Mouse (Mus musculus) megakaryocyte progenitor cell, adult 5-6 weeks (primary cell): ENCODE data around the gene Prr22. TPM values are rescaled to one million over a fixed set of nuclear protein-coding genes. Genes with fewer than 3 reads are reported as not detected.
A peak's percentile ranks its signal among the peaks of the same experiment; 100 is the strongest.

Experiments
- ATAC-seq: replicated peaks from 2 replicates; pipeline ENCODE4 v1.8.0; 2016; ENCODE audit warnings: mild to moderate bottlenecking, moderate TSS enrichment, inconsistent platforms; ENCODE audit not compliant: poor library complexity
- total RNA-seq, 2 experiments: library from RNA; stranded (forward) in 1 of 2; stranded (reverse) in 1 of 2; fragments of 157-497, 149-512 nt in 1 of 2; fragments of 200-1000 nt in 1 of 2; gene quantifications; 2 replicates each; pipeline versions ENCODE4 v1.2.3 to v1.2.4; 2015 to 2017

The Prr22 gene
- total RNA-seq (2015) (2.0 and 3.2 TPM in 2 replicates), total RNA-seq (2017) (0.92 and 1.6 TPM in 2 replicates)

DNA sequence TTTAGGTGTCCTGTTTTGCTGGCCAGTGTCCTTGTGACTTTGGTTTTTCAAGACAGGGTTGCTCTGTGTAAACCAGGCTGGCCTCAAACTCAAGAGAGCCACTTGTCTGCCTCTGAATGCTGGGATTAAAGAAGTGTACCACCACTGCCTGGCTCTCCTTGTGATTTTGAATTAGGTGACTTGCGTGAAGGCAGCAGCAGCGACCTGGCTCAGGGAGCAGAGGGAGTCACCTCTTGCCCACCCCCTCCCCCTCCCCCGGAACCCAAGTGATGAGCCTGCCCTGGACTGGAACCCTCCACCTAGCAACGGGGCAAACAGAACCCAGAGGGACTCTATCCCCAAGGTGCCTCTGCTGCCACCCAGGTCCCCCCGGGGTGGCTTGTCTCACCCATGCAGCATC is at the start of gene Prr22:
Gene Prr22, plus strand, starts transcription at position 301 of the 400 bp plus-strand sequence.
- ATAC-seq = no peak

GRCm38 (mm10) chr17:56722441-56722840 is 47.6 kb upstream of the Prr22 start:
- no peak for ATAC-seq

DNA sequence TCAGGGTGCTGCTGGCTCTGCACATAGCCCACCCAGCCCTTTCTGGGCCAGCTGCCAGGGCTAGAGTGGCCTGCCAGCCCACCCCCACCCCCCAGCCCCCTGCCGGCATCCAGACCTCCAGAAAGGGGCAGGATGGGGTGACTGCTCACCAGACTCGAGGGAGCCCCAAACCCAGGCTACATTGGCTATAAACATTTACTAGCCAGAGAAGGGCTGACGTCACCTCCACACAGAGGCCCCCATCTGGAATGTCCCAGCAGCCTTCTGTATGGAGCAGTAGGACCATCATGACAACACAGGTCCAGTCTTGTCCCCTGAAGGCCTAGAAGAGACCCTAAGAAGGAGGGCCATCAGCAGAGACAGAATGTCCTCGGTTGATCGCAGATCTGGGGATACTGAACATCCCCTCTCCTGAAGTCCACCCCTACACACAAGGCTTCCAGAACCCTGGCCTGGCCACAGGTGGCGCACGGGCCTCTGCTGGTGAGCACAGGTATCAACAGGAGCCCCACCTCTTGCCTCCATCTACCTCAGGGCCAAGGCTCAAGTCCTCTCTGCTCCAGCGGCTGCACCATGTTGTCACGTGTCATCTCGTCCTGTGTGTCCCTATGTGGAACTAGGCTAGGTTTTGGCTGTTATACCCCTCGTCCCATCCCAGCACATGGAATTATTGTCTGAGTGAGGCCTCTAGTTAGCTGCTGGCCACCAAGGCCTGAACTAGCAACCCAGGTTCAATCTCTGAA is 46.5 kb upstream of the Prr22 start:
- peak; percentile 23; the same call in 1 of the 2 replicates for ATAC-seq

GRCm38 (mm10) chr17:56727029-56727649 is 42.9 kb upstream of the Prr22 start:
- ATAC-seq = no peak

DNA sequence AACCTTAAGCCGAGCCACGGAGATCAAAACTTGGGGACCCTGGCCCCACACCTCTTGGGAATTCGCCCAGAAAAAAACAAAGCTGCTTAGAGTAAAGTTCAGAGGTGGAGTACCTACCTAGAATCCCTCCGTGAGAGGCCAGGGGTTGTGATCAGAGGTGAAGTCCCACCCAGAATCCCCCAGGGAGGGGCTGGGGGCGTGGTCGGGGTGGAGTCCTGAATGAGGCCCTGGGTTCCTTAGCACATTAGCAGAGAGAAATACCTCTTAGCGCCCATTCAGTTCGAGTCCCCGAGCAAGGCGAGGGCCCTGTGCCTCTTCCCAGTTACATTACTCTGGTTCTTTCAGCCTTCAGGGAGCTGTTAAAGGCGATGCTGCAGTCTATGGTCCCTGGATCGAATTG is 42.4 kb upstream of the Prr22 start:
- ATAC-seq = no peak

DNA sequence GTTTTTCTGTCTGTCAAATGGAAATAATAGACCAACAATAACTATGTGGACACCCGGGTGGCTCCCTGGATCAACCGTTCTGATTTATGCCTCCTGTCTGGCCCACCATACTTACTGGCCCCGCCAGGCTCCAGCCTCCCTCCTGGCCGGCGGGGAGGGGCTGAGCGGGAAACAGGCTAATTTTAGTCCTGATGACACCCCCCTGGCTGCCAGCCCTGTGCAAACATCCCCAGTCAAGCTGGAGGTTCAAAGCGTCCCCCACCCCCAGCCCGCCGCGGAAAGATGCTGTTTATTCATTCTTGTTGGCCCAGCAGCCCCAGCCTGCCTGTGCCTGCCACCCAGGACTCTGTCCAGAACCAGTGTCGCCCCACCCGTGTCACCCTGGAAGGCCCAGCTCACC is 41.9 kb upstream of the Prr22 start:
- ATAC-seq = no peak

DNA sequence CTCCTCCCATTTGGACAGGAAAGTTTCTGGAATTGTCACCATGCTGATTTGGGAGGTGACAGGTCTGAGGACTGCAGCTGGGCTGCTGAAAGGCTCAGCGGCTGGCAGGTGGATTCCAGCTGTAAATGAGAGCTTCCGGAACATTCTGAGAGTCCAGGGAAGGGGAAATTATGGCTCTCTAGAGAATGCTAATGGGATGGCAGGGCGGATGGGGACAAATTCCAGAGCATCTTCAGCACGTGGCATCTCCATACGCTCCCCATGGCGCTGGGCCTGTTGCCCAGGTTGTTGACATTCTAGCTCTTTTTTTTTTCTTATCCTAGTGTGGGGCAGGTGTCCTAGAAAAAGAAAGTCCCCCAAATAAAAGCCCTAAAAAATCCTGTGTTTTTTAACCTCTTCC is 40.9 kb upstream of the Prr22 start:
- ATAC-seq = no peak

GRCm38 (mm10) chr17:56729656-56730055 is 40.4 kb upstream of the Prr22 start:
- ATAC-seq = no peak

- ATAC-seq = peak; percentile 70
Measured at GRCm38 (mm10) chr17:56736534-56736933, 33.5 kb upstream of the Prr22 start.

- no peak for ATAC-seq
Measured at GRCm38 (mm10) chr17:56738221-56738620, 31.8 kb upstream of the Prr22 start.

DNA sequence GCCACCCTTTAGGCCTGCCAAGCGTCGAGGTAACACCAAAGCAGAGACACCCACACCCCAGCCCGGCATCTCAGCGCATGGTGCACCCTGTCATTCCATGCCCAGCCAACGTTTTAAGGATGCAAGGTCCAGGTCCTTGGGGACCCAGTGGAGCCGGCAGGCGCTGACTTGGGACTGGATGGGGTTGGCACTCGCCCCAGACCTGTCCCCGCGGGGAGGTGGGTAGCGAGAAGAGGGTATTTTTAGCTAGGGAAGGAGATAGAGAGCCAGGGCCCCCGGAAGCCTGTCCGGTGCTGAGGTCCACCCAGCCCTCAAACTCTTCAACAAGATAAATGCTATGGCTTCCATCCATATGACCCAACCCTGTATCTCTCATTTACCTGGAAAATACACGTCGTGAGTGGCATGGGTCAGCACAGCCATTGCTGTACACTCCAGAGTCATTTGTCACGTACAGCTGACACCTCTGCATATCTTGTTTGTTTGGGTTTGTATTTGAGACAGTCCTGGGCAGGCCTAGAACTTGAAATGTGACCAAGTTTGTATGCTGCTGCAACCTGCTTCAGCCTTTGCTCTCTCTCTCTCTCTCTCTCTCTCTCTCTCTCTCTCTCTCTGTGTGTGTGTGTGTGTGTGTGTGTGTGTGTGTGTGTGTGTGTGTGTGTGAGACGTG is 29.8 kb upstream of the Prr22 start:
- no peak for ATAC-seq

GRCm38 (mm10) chr17:56740788-56741160 is 29.3 kb upstream of the Prr22 start:
- ATAC-seq = no peak

DNA sequence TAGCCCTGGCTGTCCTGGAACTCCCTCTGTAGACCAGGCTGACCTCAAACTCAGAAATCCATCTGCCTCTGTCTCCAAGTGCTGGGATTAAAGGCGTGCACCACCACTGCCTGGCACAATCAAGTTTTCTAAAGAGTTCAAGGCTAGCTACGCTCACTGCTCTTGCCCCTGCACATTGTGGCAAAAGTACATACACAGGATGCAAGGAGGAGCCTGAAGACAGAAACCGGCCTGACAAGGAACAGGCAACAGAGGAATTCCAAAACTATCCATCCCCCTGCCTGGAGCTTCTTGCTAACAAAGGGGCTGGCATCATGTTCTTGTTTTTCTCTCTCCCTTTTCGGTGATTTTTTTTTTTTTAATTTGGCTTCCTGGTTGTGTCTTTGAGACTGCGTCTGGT is 25.9 kb upstream of the Prr22 start:
- no peak for ATAC-seq

DNA sequence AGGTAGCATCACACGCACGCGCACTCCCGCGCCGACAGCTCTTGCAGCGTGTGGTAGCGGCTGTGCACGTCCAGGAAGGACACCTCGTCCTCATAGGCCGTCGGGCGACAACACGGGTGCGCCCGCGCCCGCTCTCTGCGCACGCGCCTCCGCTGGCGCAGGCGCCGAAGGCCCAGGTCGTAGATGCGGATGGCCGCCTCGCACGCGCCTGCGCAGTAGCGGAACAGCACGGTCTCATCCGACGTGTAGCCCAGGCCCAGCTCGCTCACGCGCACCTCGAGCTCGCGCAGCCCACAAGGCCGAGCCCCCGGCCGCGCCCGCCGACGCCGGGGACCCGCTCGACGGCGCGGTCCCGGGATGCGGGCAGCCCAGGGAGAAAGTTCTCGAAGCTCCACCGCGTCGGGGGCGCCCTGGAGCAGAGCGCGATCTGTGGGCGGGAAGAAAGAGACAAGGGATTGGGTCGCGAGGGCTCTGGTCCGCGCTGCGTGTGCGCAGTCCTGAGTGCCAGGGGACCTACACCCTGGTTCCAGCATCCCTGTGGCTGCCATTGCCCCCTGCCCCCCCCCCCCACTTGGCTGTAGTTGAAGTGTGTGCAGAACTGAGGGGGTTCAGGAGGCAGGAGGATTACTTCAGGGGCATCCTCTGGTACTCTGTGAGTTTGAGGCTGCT is 18.5 kb upstream of the Prr22 start:
- ATAC-seq = peak; percentile 15; the same call in 1 of the 2 replicates

- ATAC-seq = no peak
Measured at GRCm38 (mm10) chr17:56753452-56753851, 16.6 kb upstream of the Prr22 start.

- ATAC-seq = peak; percentile 53
Measured at GRCm38 (mm10) chr17:56754271-56755185, 15.5 kb upstream of the Prr22 start.

DNA sequence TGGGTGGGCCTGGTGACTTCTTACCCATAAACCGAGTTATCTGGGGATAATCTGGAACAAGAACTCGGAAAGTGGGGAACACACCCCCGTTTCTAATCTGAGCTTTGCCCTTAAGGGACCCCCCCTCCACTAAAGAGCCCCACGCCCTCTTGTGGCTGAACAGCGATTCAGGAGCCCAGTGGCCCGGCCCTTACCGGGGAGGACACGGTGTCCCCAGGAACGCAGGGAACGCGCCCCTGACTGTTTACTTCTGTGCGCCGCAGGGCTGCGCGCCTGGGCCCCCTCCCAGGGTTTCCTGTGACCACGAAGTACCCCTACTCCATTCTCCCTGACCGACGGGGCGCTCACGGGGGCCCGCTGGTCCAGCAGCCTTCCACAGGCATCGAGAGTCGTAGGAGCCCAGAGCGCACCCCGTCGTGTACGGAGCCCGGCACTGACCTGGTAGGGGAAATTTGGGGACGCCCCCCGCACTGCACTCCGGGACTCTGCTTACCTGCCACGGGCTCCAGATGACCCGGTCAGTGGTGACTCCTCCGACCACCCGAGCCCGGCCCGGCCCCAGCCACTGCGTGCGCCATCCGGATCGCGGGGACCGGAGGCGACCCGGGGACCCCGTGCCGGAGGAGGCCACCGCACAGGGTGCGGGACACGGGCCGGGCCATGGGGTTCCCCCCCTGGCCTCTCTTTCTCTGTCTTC is 13.2 kb upstream of the Prr22 start:
- ATAC-seq = no peak

GRCm38 (mm10) chr17:56757416-56758123 is 12.5 kb upstream of the Prr22 start, which contains the start of gene Nrtn:
TSS of gene Nrtn (minus strand) at chr17:56757530.
- ATAC-seq = peak; percentile 54

- peak; percentile 37 for ATAC-seq
Measured at GRCm38 (mm10) chr17:56758132-56758531, 11.9 kb upstream of the Prr22 start.
